Mouse (Mus musculus) hindbrain, embryonic 16.5 days (tissue): Measurements from ENCODE around the gene Ftl1. TPM values are rescaled to one million over a fixed set of nuclear protein-coding genes. Genes with fewer than 3 reads are reported as not detected.

Experiments used
- ATAC-seq: fragments of 200-750 bp; cut with Nextera tagmentation; 2 replicates; pipeline ENCODE4 v1.8.0; 2017; ENCODE audit warnings: moderate TSS enrichment, moderate library complexity
- H3K27ac ChIP-seq: fragments of 300-500 bp; sonication (generic); 2 replicates; pipeline ENCODE4 v1.5.1; 2014; ENCODE audit warnings: low read depth, mild to moderate bottlenecking, control low read depth, low read length, moderate library complexity
- H3K27me3 ChIP-seq: fragments of 300-500 bp; sonication (generic); replicated peaks from 2 replicates; pipeline ENCODE4 v1.6.1; 2014; ENCODE audit warnings: low read length; ENCODE audit not compliant: control insufficient read depth, insufficient read depth
- H3K36me3 ChIP-seq: fragments of 300-500 bp; sonication (generic); 2 replicates; pipeline ENCODE4 v1.6.1; 2014; ENCODE audit warnings: mild to moderate bottlenecking, low read length, moderate library complexity, mixed read lengths; ENCODE audit not compliant: control insufficient read depth, insufficient read depth
- H3K4me1 ChIP-seq: fragments of 300-500 bp; sonication (generic); 2 replicates; pipeline ENCODE4 v1.6.1; 2014; ENCODE audit warnings: low read depth, low read length; ENCODE audit not compliant: control insufficient read depth, insufficient read depth
- H3K4me2 ChIP-seq: fragments of 300-500 bp; sonication (generic); 2 replicates; pipeline ENCODE4 v1.6.1; 2014; ENCODE audit warnings: mild to moderate bottlenecking, low read length, control low read depth, moderate library complexity
- H3K4me3 ChIP-seq: fragments of 300-500 bp; sonication (generic); 2 replicates; pipeline ENCODE4 v1.5.1; 2014; ENCODE audit warnings: mild to moderate bottlenecking, low read length, control low read depth, moderate library complexity
- H3K9ac ChIP-seq: fragments of 300-500 bp; sonication (generic); 2 replicates; pipeline ENCODE4 v1.6.1; 2014; ENCODE audit warnings: low read depth, mild to moderate bottlenecking, control low read depth, low read length, moderate library complexity
- H3K9me3 ChIP-seq: fragments of 300-500 bp; sonication (generic); 2 replicates; pipeline ENCODE4 v1.6.1; 2014; ENCODE audit warnings: mild to moderate bottlenecking, low read length, moderate library complexity; ENCODE audit not compliant: control insufficient read depth
- WGBS: fragments of 180-500 bp; shearing (Covaris S2); extraction: QIAGEN DNeasy Blood & Tissue Kit; methylation state at CpG from one replicate; pipeline ENCODE4 v1.1.7; 2014; 5-methylcytosine and 5-hydroxymethylcytosine counted together
- polyA plus RNA-seq: library from polyadenylated mRNA; unstranded; fragments of >200 nt; fragmentation: Nextera tagmentation; extraction: Ambion mirVana; gene quantifications from 2 replicates; pipeline ENCODE4 v1.2.1, GENCODE M21; 2015

Ftl1 gene
- polyA plus RNA-seq, 1 experiment from 2014 or later: 5,303 TPM

GRCm38 (mm10) chr7:45443526-45444420 lies 15.9 kb downstream of the Ftl1 start:
- no peak overlapping the region for H3K9ac ChIP-seq
- no peaks in the 10 kb centered on the region for H3K27me3 ChIP-seq
- H3K4me3 ChIP-seq: no peak overlapping the region
- H3K27ac ChIP-seq: no peak overlapping the region
- peaks cover 27% of the 10 kb centered on the region for H3K36me3 ChIP-seq
- no peaks in the 10 kb centered on the region for H3K9me3 ChIP-seq
- ATAC-seq: no peak
- 91% methylated on average over 22 of the region's 22 CpGs for WGBS
- H3K4me2 ChIP-seq: no peak overlapping the region
- H3K4me1 ChIP-seq: no peaks in the 10 kb centered on the region

GRCm38 (mm10) chr7:45437521-45438276 lies 22.0 kb downstream of the Ftl1 start, which contains the start of gene Ruvbl2:
Ruvbl2 (minus strand) TSS chr7:45438096.
- Histone ChIP-seq H3K27ac (no peak within 1 kb of the TSS), H3K36me3 (peaks cover 15% of the 10 kb centered on the region), H3K9me3 (no peaks in the 10 kb centered on the region), H3K27me3 (no peaks in the 10 kb centered on the region), H3K4me2 (peak within 1 kb of the TSS; percentile 18; the same call in 1 of the 2 replicates), H3K4me1 (peaks cover 37% of the 10 kb centered on the region), H3K4me3 (peak within 1 kb of the TSS; percentile 13; the same call in 1 of the 2 replicates), H3K9ac (peak within 1 kb of the TSS; percentile 36; the same call in 1 of the 2 replicates)
- WGBS: 24% methylated on average over 19 of the region's 19 CpGs
- no peak for ATAC-seq

- no peak overlapping the region for H3K4me2 ChIP-seq
- peaks cover 12% of the 10 kb centered on the region for H3K36me3 ChIP-seq
- no peak overlapping the region for H3K9ac ChIP-seq
- H3K27ac ChIP-seq: no peak overlapping the region
- peaks cover 39% of the 10 kb centered on the region for H3K4me1 ChIP-seq
- H3K9me3 ChIP-seq: no peaks in the 10 kb centered on the region
- H3K4me3 ChIP-seq: no peak overlapping the region
- H3K27me3 ChIP-seq: no peaks in the 10 kb centered on the region
- 26% methylated on average over 6 of the region's 6 CpGs for WGBS
- no peak for ATAC-seq
These were observed 22.6 kb downstream of the Ftl1 start for GRCm38 (mm10) chr7:45437046-45437445.

GRCm38 (mm10) chr7:45436444-45436843 lies 23.2 kb downstream of the Ftl1 start:
- Histone ChIP-seq H3K27ac (no peak overlapping the region), H3K4me3 (no peak overlapping the region), H3K4me1 (peaks cover 39% of the 10 kb centered on the region), H3K36me3 (peaks cover 9% of the 10 kb centered on the region), H3K27me3 (no peaks in the 10 kb centered on the region), H3K4me2 (no peak overlapping the region; the same call in 1 of the 2 replicates), H3K9me3 (no peaks in the 10 kb centered on the region), H3K9ac (no peak overlapping the region)
- 93% methylated on average over 5 of the region's 5 CpGs for whole genome bisulfite sequencing
- ATAC-seq: no peak

- peak overlapping the region; percentile 82 for H3K4me3 ChIP-seq
- no peaks in the 10 kb centered on the region for H3K9me3 ChIP-seq
- H3K27me3 ChIP-seq: no peaks in the 10 kb centered on the region
- H3K9ac ChIP-seq: peak overlapping the region; percentile 76
- peaks cover 39% of the 10 kb centered on the region for H3K4me1 ChIP-seq
- H3K27ac ChIP-seq: peak overlapping the region; percentile 76
- WGBS: 2% methylated on average over 16 of the region's 16 CpGs
- peaks cover 5% of the 10 kb centered on the region; the same call in 1 of the 2 replicates for H3K36me3 ChIP-seq
- no peak; the same call in 1 of the 2 replicates for ATAC-seq
- H3K4me2 ChIP-seq: peak overlapping the region; percentile 58
These were observed 24.6 kb downstream of the Ftl1 start for GRCm38 (mm10) chr7:45435038-45435437.

GRCm38 (mm10) chr7:45434203-45435015 lies 25.3 kb downstream of the Ftl1 start, which contains the start of gene Gys1:
Gys1 (plus strand) TSS chr7:45434844.
- H3K27ac ChIP-seq: peak within 1 kb of the TSS; percentile 78
- H3K4me2 ChIP-seq: peak within 1 kb of the TSS; percentile 99
- WGBS: under 1% methylated on average over 42 of the region's 45 CpGs
- H3K9ac ChIP-seq: peak within 1 kb of the TSS; percentile 81
- H3K4me1 ChIP-seq: peaks cover 39% of the 10 kb centered on the region
- peaks cover 8% of the 10 kb centered on the region; the same call in 1 of the 2 replicates for H3K36me3 ChIP-seq
- H3K9me3 ChIP-seq: no peaks in the 10 kb centered on the region
- no peaks in the 10 kb centered on the region for H3K27me3 ChIP-seq
- peak within 1 kb of the TSS; percentile 82 for H3K4me3 ChIP-seq
- ATAC-seq: peak; percentile 97

GRCm38 (mm10) chr7:45433835-45434202 lies 25.9 kb downstream of the Ftl1 start:
- WGBS: under 1% methylated on average over 7 of the region's 7 CpGs
- Histone ChIP-seq H3K9me3 (no peaks in the 10 kb centered on the region), H3K27ac (peak overlapping the region; percentile 78), H3K36me3 (peaks cover 11% of the 10 kb centered on the region), H3K4me3 (peak overlapping the region; percentile 82), H3K4me2 (peak overlapping the region; percentile 99), H3K27me3 (no peaks in the 10 kb centered on the region), H3K9ac (peak overlapping the region; percentile 81), H3K4me1 (peaks cover 39% of the 10 kb centered on the region)
- ATAC-seq: no peak

GRCm38 (mm10) chr7:45426556-45426955 lies 33.1 kb downstream of the Ftl1 start:
- Histone ChIP-seq H3K9ac (no peak overlapping the region), H3K4me2 (no peak overlapping the region), H3K27ac (no peak overlapping the region), H3K4me3 (no peak overlapping the region), H3K36me3 (peaks cover 50% of the 10 kb centered on the region), H3K9me3 (no peaks in the 10 kb centered on the region), H3K4me1 (no peaks in the 10 kb centered on the region), H3K27me3 (no peaks in the 10 kb centered on the region; the same call in 1 of the 2 replicates)
- ATAC-seq: no peak
- 93% methylated on average over 8 of the region's 8 CpGs for WGBS
